Comparison of ENCODE assay signal across 19 mouse cellular contexts in the genomic region with DNA sequence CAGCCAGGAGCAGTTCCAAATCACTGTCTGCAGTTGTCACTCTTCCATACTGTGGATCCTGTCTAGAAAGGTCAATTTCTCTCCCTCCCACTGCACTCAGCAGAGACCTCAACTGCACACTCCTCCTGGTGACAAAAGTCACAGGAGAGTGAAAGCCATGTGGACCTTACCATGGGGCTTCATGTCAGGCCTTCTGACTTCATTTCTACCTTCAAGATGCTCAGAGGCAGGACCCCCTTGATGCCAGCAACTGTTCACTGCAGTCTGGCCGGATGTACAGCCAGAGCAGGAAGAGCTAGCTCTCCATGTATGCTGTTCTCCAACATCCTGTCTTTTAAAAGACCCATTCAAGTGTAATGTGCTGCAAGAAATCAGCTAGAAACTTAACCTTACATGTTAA. TPM values are rescaled to one million over a fixed set of nuclear protein-coding genes. Genes with fewer than 3 reads are reported as not detected.
DNase-seq lines count a peak whose midpoint lies in the region; ATAC-seq and TF ChIP-seq lines count a peak whose summit lies in the region.
"Had no signal": no experiment of that assay in that cellular context is flagged by ENCODE, and none has a peak within 500 bp of the region (broad histone marks: within the 10 kb centered on the region; RNA-seq: fewer than 3 reads in every experiment).

No protein-coding gene starts in this region.

- H3K36me3 ChIP-seq in hindbrain, postnatal 0 days (ENCODE audit: insufficient read depth, low read length), result no peaks in the 10 kb centered on the region
- H3K36me3 ChIP-seq in hindbrain, embryonic 13.5 days, result no peaks in the 10 kb centered on the region
- no peaks in the 10 kb centered on the region for H3K36me3 ChIP-seq in forebrain, postnatal 0 days (ENCODE audit: insufficient read depth)
- H3K36me3 ChIP-seq: embryonic facial prominence, embryonic 13.5 days; heart, embryonic 13.5 days; hindbrain, embryonic 15.5 days had no signal

- H3K9ac ChIP-seq in hindbrain, postnatal 0 days (replicated peaks; ENCODE audit: low read length), result no peak overlapping the region
- no peak overlapping the region for H3K9ac ChIP-seq in hindbrain, embryonic 13.5 days
- no peak overlapping the region for H3K9ac ChIP-seq in forebrain, postnatal 0 days
- H3K9ac ChIP-seq: embryonic facial prominence, embryonic 13.5 days; heart, embryonic 13.5 days; hindbrain, embryonic 15.5 days; liver, embryonic 14.5 days; lung, embryonic 14.5 days had no signal

- WGBS in hindbrain, postnatal 0 days, result 55% methylated on average over 1 of the region's 1 CpGs
- WGBS in hindbrain, embryonic 13.5 days, result 67% methylated on average over 1 of the region's 1 CpGs
- 13% methylated on average over 1 of the region's 1 CpGs for WGBS in cerebellum, adult 2 months
- 62% methylated on average over 1 of the region's 1 CpGs for WGBS in forebrain, postnatal 0 days

- H3K9me3 ChIP-seq in hindbrain, postnatal 0 days (ENCODE audit: low read length), result no peaks in the 10 kb centered on the region
- H3K9me3 ChIP-seq in hindbrain, embryonic 13.5 days, result 0 out of 2 replicates have a peak, but pooled peaks cover 3% of the 10 kb centered on the region
- H3K9me3 ChIP-seq in forebrain, postnatal 0 days (ENCODE audit: low read length), result no peaks in the 10 kb centered on the region
- H3K9me3 ChIP-seq: embryonic facial prominence, embryonic 13.5 days; heart, embryonic 13.5 days; hindbrain, embryonic 15.5 days had no signal

- no peak overlapping the region; the same call in 1 of the 2 replicates for H3K27ac ChIP-seq in hindbrain, postnatal 0 days
- no peak overlapping the region for H3K27ac ChIP-seq in hindbrain, embryonic 13.5 days
- peak overlapping the region; percentile 78 for H3K27ac ChIP-seq in cerebellum, adult 2 months (ENCODE audit: insufficient read depth, low read length)
- no peak overlapping the region for H3K27ac ChIP-seq in forebrain, postnatal 0 days (ENCODE audit: low read depth, low read length)
- H3K27ac ChIP-seq: embryonic facial prominence, embryonic 13.5 days; heart, embryonic 13.5 days; hindbrain, embryonic 15.5 days; kidney, postnatal 0 days; liver, embryonic 14.5 days had no signal

- H3K4me2 ChIP-seq in hindbrain, postnatal 0 days (ENCODE audit: low read depth, low read length), result no peak overlapping the region
- no peak overlapping the region for H3K4me2 ChIP-seq in hindbrain, embryonic 13.5 days
- no peak overlapping the region for H3K4me2 ChIP-seq in forebrain, postnatal 0 days (ENCODE audit: low read depth)
- H3K4me2 ChIP-seq: embryonic facial prominence, embryonic 13.5 days; heart, embryonic 13.5 days; hindbrain, embryonic 15.5 days; lung, embryonic 14.5 days had no signal

- no peaks in the 10 kb centered on the region for H3K27me3 ChIP-seq in hindbrain, postnatal 0 days (ENCODE audit: insufficient read depth, low read length)
- H3K27me3 ChIP-seq in hindbrain, embryonic 13.5 days, result no peaks in the 10 kb centered on the region
- no peaks in the 10 kb centered on the region for H3K27me3 ChIP-seq in cerebellum, adult 2 months (ENCODE audit: control insufficient read depth, insufficient read depth, low read length)
- H3K27me3 ChIP-seq in forebrain, postnatal 0 days (ENCODE audit: insufficient read depth, low read length), result no peaks in the 10 kb centered on the region
- H3K27me3 ChIP-seq: embryonic facial prominence, embryonic 13.5 days; heart, embryonic 13.5 days; hindbrain, embryonic 15.5 days had no signal

- no peak for ATAC-seq in hindbrain, postnatal 0 days
- ATAC-seq in hindbrain, embryonic 13.5 days (ENCODE audit: low FRiP score), result no peak
- ATAC-seq in forebrain, postnatal 0 days, result no peak
- ATAC-seq: forebrain, embryonic 16.5 days had no signal

- no peak for TF ChIP-seq POLR2A in cerebellum, adult 2 months (IDR thresholded peaks at IDR 0.05; ENCODE audit: borderline replicate concordance, insufficient read depth, low read length)

- TF ChIP-seq CTCF in hindbrain, postnatal 0 days (IDR thresholded peaks at IDR 0.05; ENCODE audit: low read depth), result no peak
- no peak for TF ChIP-seq CTCF in cerebellum, adult 2 months (IDR thresholded peaks at IDR 0.05; ENCODE audit: borderline replicate concordance, insufficient read depth, low read depth, low read length)
- no peak for TF ChIP-seq CTCF in forebrain, postnatal 0 days (IDR thresholded peaks at IDR 0.05; ENCODE audit: low read depth)

- peak; percentile 6 for DNase-seq in hindbrain, postnatal 0 days (ENCODE audit: low spot score)
- peak; percentile 36 to 56 for DNase-seq in cerebellum, adult 2 months
- DNase-seq in cerebellum, postnatal 25 days, result peak; percentile 50 to 57
- DNase-seq in retina, postnatal 1 day, result no peak
- DNase-seq in ovary, postnatal 10 days (ENCODE audit: low spot score), result no peak
- no peak for DNase-seq in forebrain, postnatal 0 days
- DNase-seq: B cell, adult 2 months; liver; midbrain, embryonic 14.5 days; thymus, postnatal 4 days had no signal

- H3K4me3 ChIP-seq in hindbrain, postnatal 0 days (ENCODE audit: low read length), result no peak overlapping the region
- H3K4me3 ChIP-seq in hindbrain, embryonic 13.5 days, result no peak overlapping the region
- H3K4me3 ChIP-seq in cerebellum, adult 2 months (replicated peaks; ENCODE audit: insufficient read depth, low read depth, low read length), result no peak overlapping the region
- no peak overlapping the region for H3K4me3 ChIP-seq in forebrain, postnatal 0 days (ENCODE audit: low read depth, low read length)
- H3K4me3 ChIP-seq: embryonic facial prominence, embryonic 13.5 days; erythroblast, embryonic 14.5 days; heart, embryonic 13.5 days; hindbrain, embryonic 15.5 days had no signal

- H3K4me1 ChIP-seq in hindbrain, postnatal 0 days (ENCODE audit: insufficient read depth, low read length), result peaks cover 6% of the 10 kb centered on the region; the same call in 1 of the 2 replicates
- H3K4me1 ChIP-seq in hindbrain, embryonic 13.5 days (replicated peaks), result no peaks in the 10 kb centered on the region
- H3K4me1 ChIP-seq in cerebellum, adult 2 months (ENCODE audit: control insufficient read depth, insufficient read depth, low read length), result peaks cover 12% of the 10 kb centered on the region
- no peaks in the 10 kb centered on the region for H3K4me1 ChIP-seq in forebrain, postnatal 0 days (ENCODE audit: insufficient read depth)
- H3K4me1 ChIP-seq: embryonic facial prominence, embryonic 13.5 days; hindbrain, embryonic 15.5 days had no signal

RNA-seq across cellular contexts. Expression of a gene that starts 29.9 kb away (rescaled TPM):
- total RNA-seq in hindbrain, postnatal 0 days (2014; rRNA removed), result 57.0 and 59.0 TPM in 2 replicates
- 92.9 and 95.6 TPM in 2 replicates for polyA plus RNA-seq in hindbrain, postnatal 0 days (2015; fragmentation: Nextera tagmentation; extraction: Ambion mirVana)
- polyA plus RNA-seq in hindbrain, embryonic 13.5 days (2015; fragmentation: Nextera tagmentation; extraction: Ambion mirVana), result 72.2 and 78.2 TPM in 2 replicates
- 72.3 and 79.5 TPM in 2 replicates for polyA plus RNA-seq in cerebellum, adult 2 months (2012; rRNA removed)
- total RNA-seq in forebrain, postnatal 0 days (2014; rRNA removed), result 32.9 and 40.4 TPM in 2 replicates
- 74.7 and 78.6 TPM in 2 replicates for polyA plus RNA-seq in forebrain, postnatal 0 days (2015; fragmentation: Nextera tagmentation; extraction: Ambion mirVana)

Comparison
In these comparisons a context has a peak if more than half of its experiments do, and no peak if none do; other contexts are left out.
1. DNase-seq: peak in hindbrain, postnatal 0 days (single experiment), cerebellum, adult 2 months (2 of 2) and cerebellum, postnatal 25 days (2 of 2); none in retina, postnatal 1 day (single experiment), ovary, postnatal 10 days (single experiment) and forebrain, postnatal 0 days (single experiment).